Mouse (Mus musculus): Measurements from ENCODE around the gene Padi2. TPM values are rescaled to one million over a fixed set of nuclear protein-coding genes. Genes with fewer than 3 reads are reported as not detected.

Padi2 gene
- total RNA-seq, 2 experiments from 2014 or later, result 105 to 170 TPM

GRCm38 (mm10) chr4:140916296-140916695 lies 10.2 kb downstream of the Padi2 start:
- intact Hi-C loops (cut with DNase I), result no loop called here
- DNase-seq, result no peak

GRCm38 (mm10) chr4:140917451-140917850 lies 11.3 kb downstream of the Padi2 start:
- intact Hi-C loops (cut with DNase I), result no loop called here
- DNase-seq, result no peak

GRCm38 (mm10) chr4:140919974-140920836 lies 14.1 kb downstream of the Padi2 start:
- intact Hi-C loops (cut with DNase I), result loop anchor here (5.0 kb wide), 1 partner anchor 37 kb away; no protein-coding TSS in a partner anchor
- DNase-seq, result no peak

- DNase-seq, result peak in 1 of 2 experiments; percentile 64
- intact Hi-C loops (cut with DNase I), result loop anchor here (5.0 kb wide), 1 partner anchor 35 kb away; no protein-coding TSS in a partner anchor
These were observed 16.4 kb downstream of the Padi2 start for GRCm38 (mm10) chr4:140922508-140922907.

- intact Hi-C loops (cut with DNase I), result no loop called here
These were observed 19.5 kb downstream of the Padi2 start for GRCm38 (mm10) chr4:140925648-140926047.

GRCm38 (mm10) chr4:140928349-140928748 lies 22.2 kb downstream of the Padi2 start:
- peak in 1 of 2 experiments; percentile 34 for DNase-seq
- intact Hi-C loops (cut with DNase I), result no loop called here

More at GRCm38 (mm10) chr4:140925648-140926047, 19.5 kb downstream of the Padi2 start:
- no peak for DNase-seq

GRCm38 (mm10) chr4:140929745-140930144 lies 23.6 kb downstream of the Padi2 start:
- intact Hi-C loops (cut with DNase I), result no loop called here
- no peak for DNase-seq

- DNase-seq, result no peak
- intact Hi-C loops (cut with DNase I), result no loop called here
These were observed 24.8 kb downstream of the Padi2 start for GRCm38 (mm10) chr4:140930900-140931470.

- intact Hi-C loops (cut with DNase I), result no loop called here
- no peak for DNase-seq
These were observed 29.5 kb downstream of the Padi2 start for GRCm38 (mm10) chr4:140935643-140936042.

- intact Hi-C loops (cut with DNase I), result no loop called here
- DNase-seq, result no peak
These were observed 38.2 kb downstream of the Padi2 start for GRCm38 (mm10) chr4:140944356-140944755.

- no peak for DNase-seq
These were observed 38.9 kb downstream of the Padi2 start for GRCm38 (mm10) chr4:140944961-140945442.

GRCm38 (mm10) chr4:140945571-140945970 lies 39.4 kb downstream of the Padi2 start:
- DNase-seq, result no peak
- intact Hi-C loops (cut with DNase I), result no loop called here

More at GRCm38 (mm10) chr4:140944961-140945442, 38.9 kb downstream of the Padi2 start:
- intact Hi-C loops (cut with DNase I), result no loop called here

GRCm38 (mm10) chr4:140946048-140946447 lies 39.9 kb downstream of the Padi2 start:
- intact Hi-C loops (cut with DNase I), result no loop called here
- no peak for DNase-seq

GRCm38 (mm10) chr4:140946580-140947205 lies 40.5 kb downstream of the Padi2 start:
- DNase-seq, result no peak
- intact Hi-C loops (cut with DNase I), result no loop called here

GRCm38 (mm10) chr4:140947487-140948440 lies 41.6 kb downstream of the Padi2 start:
- DNase-seq, result no peak
- intact Hi-C loops (cut with DNase I), result no loop called here

- intact Hi-C loops (cut with DNase I), result no loop called here
- no peak for DNase-seq
These were observed 42.3 kb downstream of the Padi2 start for GRCm38 (mm10) chr4:140948481-140948880.

GRCm38 (mm10) chr4:140949052-140949451 lies 42.9 kb downstream of the Padi2 start:
- intact Hi-C loops (cut with DNase I), result no loop called here

GRCm38 (mm10) chr4:140949616-140950015 lies 43.5 kb downstream of the Padi2 start:
- intact Hi-C loops (cut with DNase I), result loop anchor here (5.0 kb wide), 1 partner anchor 187 kb away; no protein-coding TSS in a partner anchor
- peak in 1 of 2 experiments; percentile 9 for DNase-seq

More at GRCm38 (mm10) chr4:140949052-140949451, 42.9 kb downstream of the Padi2 start:
- no peak for DNase-seq

GRCm38 (mm10) chr4:140950574-140950973 lies 44.4 kb downstream of the Padi2 start:
- intact Hi-C loops (cut with DNase I), result loop anchor here (5.0 kb wide), 1 partner anchor 188 kb away; no protein-coding TSS in a partner anchor
- peak in 1 of 2 experiments; percentile 18 for DNase-seq

Measured in gastrocnemius, postnatal 36 days (tissue).